Mouse (Mus musculus) lung, embryonic 14.5 days (tissue): Measurements from ENCODE around the gene Ust. TPM values are rescaled to one million over a fixed set of nuclear protein-coding genes. Genes with fewer than 3 reads are reported as not detected.

Experiments used
- ATAC-seq: fragments of 200-750 bp; cut with Nextera tagmentation; 2 replicates; pipeline ENCODE4 v1.8.0; 2017; ENCODE audit warnings: mild to moderate bottlenecking, moderate TSS enrichment, moderate library complexity; ENCODE audit not compliant: insufficient read depth
- DNase-seq: peaks from one replicate; pipeline ENCODE4 v3.0.0-alpha.2; 2015
- H3K27ac ChIP-seq: fragments of 300-500 bp; sonication (generic); 2 replicates; pipeline ENCODE4 v1.5.1; 2014; ENCODE audit warnings: low read depth, mild to moderate bottlenecking, moderate library complexity
- H3K27me3 ChIP-seq: fragments of 300-500 bp; sonication (generic); 2 replicates; pipeline ENCODE4 v1.6.1; 2014; ENCODE audit warnings: low read length, control low read depth; ENCODE audit not compliant: insufficient read depth
- H3K36me3 ChIP-seq: fragments of 300-500 bp; sonication (generic); 2 replicates; pipeline ENCODE4 v1.6.1; 2014; ENCODE audit warnings: control low read depth; ENCODE audit not compliant: insufficient read depth
- H3K4me1 ChIP-seq: fragments of 300-500 bp; sonication (generic); 2 replicates; pipeline ENCODE4 v1.6.1; 2014; ENCODE audit warnings: antibody characterized with exemption, control low read depth; ENCODE audit not compliant: insufficient read depth
- H3K4me2 ChIP-seq: fragments of 300-500 bp; sonication (generic); 2 replicates; pipeline ENCODE4 v1.6.1; 2014; ENCODE audit warnings: mild to moderate bottlenecking
- H3K4me3 ChIP-seq: fragments of 300-500 bp; sonication (generic); 2 replicates; pipeline ENCODE4 v1.5.1; 2014; ENCODE audit warnings: low read depth, low read length
- H3K9ac ChIP-seq: fragments of 300-500 bp; sonication (generic); 2 replicates; pipeline ENCODE4 v1.6.1; 2014
- H3K9me3 ChIP-seq: fragments of 300-500 bp; sonication (generic); 2 replicates; pipeline ENCODE4 v1.6.1; 2016; ENCODE audit warnings: low read depth, low read length, control low read depth
- CTCF ChIP-seq: IDR thresholded peaks from 2 replicates; pipeline ENCODE4 v1.5.1; 2016; ENCODE audit warnings: antibody characterized with exemption, low read depth
- WGBS: fragments of 180-500 bp; shearing (Covaris S2); extraction: QIAGEN DNeasy Blood & Tissue Kit; methylation state at CpG from one replicate; pipeline ENCODE4 v1.1.7; 2014; 5-methylcytosine and 5-hydroxymethylcytosine counted together
- polyA plus RNA-seq: library from polyadenylated mRNA; unstranded; fragments of >200 nt; fragmentation: Nextera tagmentation; extraction: Ambion mirVana; gene quantifications from 2 replicates; pipeline ENCODE4 v1.2.1, GENCODE M21; 2014

Ust gene
- polyA plus RNA-seq, 1 experiment from 2014 or later, result 7.6 TPM

GRCm38 (mm10) chr10:8236780-8237571, 281.6 kb downstream of the Ust start:
- ATAC-seq, result peak; percentile 62
- Histone ChIP-seq H3K9ac (no peak overlapping the region), H3K27ac (peak overlapping the region; percentile 19; the same call in 1 of the 2 replicates), H3K4me2 (no peak overlapping the region), H3K9me3 (no peaks in the 10 kb centered on the region), H3K4me1 (peaks cover 15% of the 10 kb centered on the region), H3K27me3 (no peaks in the 10 kb centered on the region), H3K36me3 (no peaks in the 10 kb centered on the region), H3K4me3 (no peak overlapping the region)
- DNase-seq, result peak; percentile 90
- TF ChIP-seq CTCF, result no peak
- WGBS, result 57% methylated on average over 10 of the region's 10 CpGs

DNA sequence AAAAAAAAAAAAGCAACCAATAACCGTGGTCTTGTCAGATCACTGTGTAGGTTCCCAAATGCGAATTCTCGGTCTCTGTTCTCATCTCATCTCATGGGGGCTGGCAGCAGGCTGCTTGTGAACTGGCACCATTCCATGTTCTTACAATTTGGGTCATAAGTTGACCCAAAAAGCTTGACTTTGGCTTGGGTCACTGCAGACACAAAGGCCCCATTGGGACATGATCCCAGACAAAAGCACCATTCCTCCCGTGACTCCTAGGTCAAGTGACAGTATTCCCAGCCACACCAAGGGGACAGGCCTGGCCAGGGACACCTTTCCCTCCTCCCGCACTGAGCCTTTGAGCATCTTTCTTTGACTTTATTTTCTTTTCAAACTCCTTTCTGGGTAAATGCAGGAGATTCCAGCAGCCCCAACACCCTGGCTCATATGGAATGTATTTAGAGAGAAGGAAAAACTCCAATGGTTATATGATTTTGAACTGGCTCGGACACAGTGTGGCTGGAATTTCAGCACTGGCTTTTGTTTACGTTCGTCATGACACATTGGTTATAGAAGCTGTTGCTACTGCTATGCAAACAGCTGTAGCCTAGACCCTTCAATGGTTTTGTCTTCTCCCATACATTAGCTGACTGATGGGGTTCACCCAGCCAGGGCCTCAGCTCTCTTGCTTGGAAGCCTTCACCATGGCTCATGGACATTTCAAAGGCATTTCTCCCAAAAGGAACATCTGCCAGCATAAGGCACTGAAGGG, 285.3 kb downstream of the Ust start:
- no peaks in the 10 kb centered on the region for H3K9me3 ChIP-seq
- peaks cover 24% of the 10 kb centered on the region for H3K4me1 ChIP-seq
- no peaks in the 10 kb centered on the region for H3K36me3 ChIP-seq
- TF ChIP-seq CTCF, result no peak
- DNase-seq (peak; percentile 91), ATAC-seq (peak; percentile 93)
- H3K4me3 ChIP-seq, result no peak overlapping the region
- 47% methylated on average over 8 of the region's 8 CpGs for WGBS
- no peak overlapping the region for H3K4me2 ChIP-seq
- H3K27me3 ChIP-seq, result no peaks in the 10 kb centered on the region
- peak overlapping the region; percentile 69 for H3K27ac ChIP-seq
- H3K9ac ChIP-seq, result no peak overlapping the region

GRCm38 (mm10) chr10:8232535-8232934, 286.1 kb downstream of the Ust start:
- WGBS, result 69% methylated on average over 6 of the region's 6 CpGs
- DNase-seq, result no peak

DNA sequence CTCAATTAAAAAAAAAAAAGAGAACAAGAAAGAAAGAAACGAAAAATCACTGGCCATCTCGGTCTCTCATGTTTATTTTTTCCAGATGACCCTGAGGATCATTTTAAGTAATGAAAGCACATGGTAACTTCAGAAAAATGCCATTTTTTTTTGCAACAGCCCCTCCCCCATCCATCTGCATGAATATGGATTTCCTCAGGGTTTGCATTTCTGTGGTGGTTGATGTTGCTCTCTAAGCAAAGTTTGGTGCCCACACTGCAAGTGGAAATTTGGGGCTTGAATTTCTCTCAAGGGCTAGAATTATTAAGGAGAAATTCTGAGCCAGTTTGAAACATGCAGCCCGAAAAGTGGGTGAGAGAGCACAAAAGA, 290.3 kb downstream of the Ust start:
- 46% methylated on average over 3 of the region's 3 CpGs for WGBS
- peak overlapping the region; percentile 65; the same call in 1 of the 2 replicates for H3K27ac ChIP-seq
- H3K9ac ChIP-seq, result no peak overlapping the region
- peaks cover 19% of the 10 kb centered on the region for H3K4me1 ChIP-seq
- no peak overlapping the region for H3K4me3 ChIP-seq
- H3K27me3 ChIP-seq, result no peaks in the 10 kb centered on the region
- H3K4me2 ChIP-seq, result no peak overlapping the region
- no peaks in the 10 kb centered on the region for H3K36me3 ChIP-seq
- ATAC-seq, result no peak
- peak; percentile 70 for DNase-seq
- H3K9me3 ChIP-seq, result no peaks in the 10 kb centered on the region
- TF ChIP-seq CTCF, result no peak

More at GRCm38 (mm10) chr10:8232535-8232934, 286.1 kb downstream of the Ust start:
- ATAC-seq, result no peak
- no peaks in the 10 kb centered on the region for H3K9me3 ChIP-seq
- H3K4me1 ChIP-seq, result peaks cover 21% of the 10 kb centered on the region
- no peak overlapping the region for H3K9ac ChIP-seq
- no peak overlapping the region for H3K4me3 ChIP-seq
- no peaks in the 10 kb centered on the region for H3K27me3 ChIP-seq
- H3K36me3 ChIP-seq, result no peaks in the 10 kb centered on the region
- TF ChIP-seq CTCF, result no peak
- no peak overlapping the region for H3K4me2 ChIP-seq
- H3K27ac ChIP-seq, result peak overlapping the region; percentile 69; the same call in 1 of the 2 replicates

- Histone ChIP-seq H3K4me2 (no peak overlapping the region), H3K4me3 (no peak overlapping the region), H3K9ac (no peak overlapping the region), H3K27me3 (no peaks in the 10 kb centered on the region), H3K9me3 (no peaks in the 10 kb centered on the region), H3K36me3 (no peaks in the 10 kb centered on the region), H3K4me1 (peaks cover 15% of the 10 kb centered on the region), H3K27ac (no peak overlapping the region)
- TF ChIP-seq CTCF, result no peak
- DNase-seq (peak; percentile 89), ATAC-seq (peak; percentile 93)
- 29% methylated on average over 5 of the region's 5 CpGs for WGBS
Observed at GRCm38 (mm10) chr10:8227705-8228374, 290.8 kb downstream of the Ust start.

GRCm38 (mm10) chr10:8226650-8227049, 292.0 kb downstream of the Ust start:
- ATAC-seq, result no peak
- DNase-seq, result no peak
- H3K9me3 ChIP-seq, result no peaks in the 10 kb centered on the region
- H3K4me3 ChIP-seq, result no peak overlapping the region
- no peak overlapping the region for H3K4me2 ChIP-seq
- no peak for TF ChIP-seq CTCF
- no peak overlapping the region for H3K27ac ChIP-seq
- H3K4me1 ChIP-seq, result peaks cover 7% of the 10 kb centered on the region
- WGBS, result 65% methylated on average over 3 of the region's 3 CpGs
- H3K27me3 ChIP-seq, result no peaks in the 10 kb centered on the region
- no peak overlapping the region for H3K9ac ChIP-seq
- H3K36me3 ChIP-seq, result no peaks in the 10 kb centered on the region

DNA sequence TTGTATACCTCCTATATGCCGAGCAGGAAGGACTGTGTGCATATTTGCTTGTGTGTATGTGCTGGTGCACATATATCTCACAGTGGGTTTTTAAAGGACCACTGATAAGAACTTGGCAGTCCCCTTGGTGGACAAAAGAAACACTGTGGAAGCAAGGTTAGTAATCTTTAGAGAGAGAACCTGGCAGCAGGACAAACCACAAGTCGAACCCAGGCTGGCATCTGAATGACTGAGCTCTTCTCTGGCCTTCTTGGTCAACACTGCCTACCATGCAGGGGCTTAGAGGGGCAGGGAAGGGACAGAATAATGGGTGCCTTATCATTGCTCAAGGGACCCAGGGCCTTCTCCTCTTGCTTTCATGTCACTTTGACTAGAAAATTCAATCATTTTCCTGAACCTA, 294.0 kb downstream of the Ust start:
- no peaks in the 10 kb centered on the region for H3K36me3 ChIP-seq
- DNase-seq (no peak), ATAC-seq (no peak)
- no peak overlapping the region for H3K27ac ChIP-seq
- no peak overlapping the region for H3K4me2 ChIP-seq
- WGBS, result 58% methylated on average over 2 of the region's 2 CpGs
- no peak overlapping the region for H3K9ac ChIP-seq
- H3K27me3 ChIP-seq, result no peaks in the 10 kb centered on the region
- no peak for TF ChIP-seq CTCF
- peaks cover 4% of the 10 kb centered on the region; the same call in 1 of the 2 replicates for H3K4me1 ChIP-seq
- no peaks in the 10 kb centered on the region for H3K9me3 ChIP-seq
- H3K4me3 ChIP-seq, result no peak overlapping the region
